Mouse (Mus musculus) erythroblast, embryonic 14.5 days (primary cell): ENCODE results near the gene 1700001P01Rik.

Experiments
- GATA1 ChIP-seq: IDR thresholded peaks from 2 replicates; pipeline ENCODE4 v1.6.1; 2012; ENCODE audit warnings: low read length, inconsistent platforms, mixed read lengths
- TAL1 ChIP-seq: IDR thresholded peaks from 3 replicates; pipeline ENCODE4 v1.6.1; 2012; ENCODE audit warnings: low read length, inconsistent platforms, mixed read lengths

- no peak for TF ChIP-seq GATA1
- no peak for TF ChIP-seq TAL1
These were observed 21.8 kb upstream of the 1700001P01Rik start for GRCm38 (mm10) chr11:97797369-97798082.
